ENCODE assay signal across 8 mouse cellular contexts in genomic region chr13:91461711-91462351, GRCm38 (mm10). TPM values are rescaled to one million over a fixed set of nuclear protein-coding genes. Genes with fewer than 3 reads are reported as not detected.
DNase-seq lines count a peak whose midpoint lies in the region; ATAC-seq and TF ChIP-seq lines count a peak whose summit lies in the region.

No protein-coding gene starts in this region.

- peak overlapping the region; percentile 78 for H3K27ac ChIP-seq in kidney, embryonic 14.5 days (ENCODE audit: low read depth, low read length)
- H3K27ac ChIP-seq in lung, embryonic 14.5 days (ENCODE audit: low read depth) = peak overlapping the region; percentile 94

- H3K4me3 ChIP-seq in kidney, embryonic 14.5 days (ENCODE audit: low read length) = peak overlapping the region; percentile 93
- peak overlapping the region; percentile 90 for H3K4me3 ChIP-seq in lung, embryonic 14.5 days (ENCODE audit: low read depth, low read length)

- H3K36me3 ChIP-seq in kidney, embryonic 14.5 days (ENCODE audit: control insufficient read depth, insufficient read depth, low read length) = no peaks in the 10 kb centered on the region
- H3K36me3 ChIP-seq in lung, embryonic 14.5 days (ENCODE audit: insufficient read depth) = no peaks in the 10 kb centered on the region

- DNase-seq in layer of hippocampus, postnatal 10 days (ENCODE audit: low spot score in 2 of 2) = peak; percentile 32 to 61
- no peak for DNase-seq in layer of hippocampus, adult 18-20 months (ENCODE audit: low spot score in 2 of 2)
- DNase-seq in cerebellum, adult 9-11 months = peak; percentile 61
- peak; percentile 9 to 42 for DNase-seq in gastrocnemius, postnatal 36 days
- peak; percentile 53 for DNase-seq in lung, embryonic 14.5 days
- peak; percentile 21 for DNase-seq in ovary, postnatal 14 days (ENCODE audit: low spot score)
- peak; percentile 66 for DNase-seq in thymus, postnatal 14 days

- no peak for TF ChIP-seq CTCF in lung, embryonic 14.5 days (IDR thresholded peaks at IDR 0.05; ENCODE audit: low read depth)

- no peaks in the 10 kb centered on the region for H3K27me3 ChIP-seq in kidney, embryonic 14.5 days (ENCODE audit: control insufficient read depth, insufficient read depth, low read length)
- H3K27me3 ChIP-seq in lung, embryonic 14.5 days (ENCODE audit: insufficient read depth, low read length) = no peaks in the 10 kb centered on the region

- WGBS in kidney, embryonic 14.5 days = under 1% methylated on average over 59 of the region's 77 CpGs
- WGBS in lung, embryonic 14.5 days = under 1% methylated on average over 68 of the region's 77 CpGs

- peak overlapping the region; percentile 79 for H3K4me2 ChIP-seq in kidney, embryonic 14.5 days (replicated peaks; ENCODE audit: low read depth, low read length)
- peak overlapping the region; percentile 85 for H3K4me2 ChIP-seq in lung, embryonic 14.5 days

- intact Hi-C loops in gastrocnemius, postnatal 36 days (cut with DNase I) = loop anchor here (5.0 to 10.0 kb wide), 3 partner anchors 175 to 527 kb away; no protein-coding TSS in a partner anchor

- ATAC-seq in kidney, embryonic 14.5 days (ENCODE audit: low FRiP score, low TSS enrichment) = peak; percentile 4; the same call in 1 of the 2 replicates
- ATAC-seq in lung, embryonic 14.5 days (ENCODE audit: insufficient read depth) = no peak

- H3K9ac ChIP-seq in kidney, embryonic 14.5 days (ENCODE audit: low read depth, low read length) = peak overlapping the region; percentile 96
- H3K9ac ChIP-seq in lung, embryonic 14.5 days = peak overlapping the region; percentile 89

- no peaks in the 10 kb centered on the region for H3K9me3 ChIP-seq in kidney, embryonic 14.5 days (ENCODE audit: control insufficient read depth, low read length)
- no peaks in the 10 kb centered on the region for H3K9me3 ChIP-seq in lung, embryonic 14.5 days (ENCODE audit: low read depth, low read length)

- peaks cover 9% of the 10 kb centered on the region; the same call in 1 of the 2 replicates for H3K4me1 ChIP-seq in kidney, embryonic 14.5 days (ENCODE audit: control insufficient read depth, insufficient read depth, low read length)
- peaks cover 7% of the 10 kb centered on the region for H3K4me1 ChIP-seq in lung, embryonic 14.5 days (ENCODE audit: insufficient read depth)

RNA-seq across cellular contexts. Expression of gene Ssbp2, which starts 1.7 kb away (rescaled TPM):
- total RNA-seq in layer of hippocampus, postnatal 10 days (2021) = 100 to 1,000 TPM; 109 to 110 TPM
- total RNA-seq in layer of hippocampus, adult 18-20 months (2021) = 100 to 1,000 TPM; 117 to 135 TPM
- total RNA-seq in gastrocnemius, postnatal 36 days (2021) = 10 to 100 TPM; 16.7 to 19.8 TPM
- 132 and 140 TPM in 2 replicates for polyA plus RNA-seq in kidney, embryonic 14.5 days (2014; fragmentation: Nextera tagmentation; extraction: Ambion mirVana)
- polyA plus RNA-seq in lung, embryonic 14.5 days (2014; fragmentation: Nextera tagmentation; extraction: Ambion mirVana) = 95.0 and 95.7 TPM in 2 replicates

Comparison
In these comparisons a context has a peak if more than half of its experiments do, and no peak if none do; other contexts are left out.
1. DNase-seq: peak in layer of hippocampus, postnatal 10 days (2 of 2), cerebellum, adult 9-11 months (single experiment), gastrocnemius, postnatal 36 days (2 of 2), lung, embryonic 14.5 days (single experiment), ovary, postnatal 14 days (single experiment) and thymus, postnatal 14 days (single experiment); none in layer of hippocampus, adult 18-20 months (0 of 2).
2. RNA of gene Ssbp2, which starts 1.7 kb away (total RNA-seq): 117 to 135 TPM in layer of hippocampus, adult 18-20 months and 109 to 110 TPM in layer of hippocampus, postnatal 10 days; 16.7 to 19.8 TPM in gastrocnemius, postnatal 36 days; every median in the first group is over 4 times any median in the second.